Mouse (Mus musculus) CH12.LX (cell line): ENCODE measurements around the gene Cavin4. TPM values are rescaled to one million over a fixed set of nuclear protein-coding genes. Genes with fewer than 3 reads are reported as not detected.

Experiments
- DNase-seq: peaks from one replicate; pipeline ENCODE4 v3.0.0-alpha.2; 2013; ENCODE audit errors: extremely low read depth
- H3K27ac ChIP-seq: 2 replicates; pipeline ENCODE4 v1.5.1; 2012; ENCODE audit warnings: low read depth, mild to moderate bottlenecking, control low read depth, moderate library complexity; ENCODE audit not compliant: insufficient read depth
- H3K27me3 ChIP-seq: replicated peaks from 2 replicates; pipeline ENCODE3; 2012; ENCODE audit warnings: inconsistent platforms
- H3K36me3 ChIP-seq, 2 experiments: replicated peaks in 1 of 2; 2 replicates each; pipeline versions ENCODE3 to v1.6.1; 2012; ENCODE audit warnings: inconsistent platforms in 1 of 2, low read length in 1 of 2, mild to moderate bottlenecking in 1 of 2, mixed read lengths in 1 of 2, moderate library complexity in 1 of 2; ENCODE audit not compliant: control insufficient read depth in 1 of 2, insufficient read depth in 1 of 2
- H3K4me1 ChIP-seq, 2 experiments: 2 replicates each; pipeline ENCODE4 v1.6.1; 2012; ENCODE audit warnings: inconsistent platforms in 1 of 2, moderate library complexity in 1 of 2; ENCODE audit not compliant: insufficient read depth in 2 of 2, control insufficient read depth in 1 of 2
- H3K4me2 ChIP-seq: 2 replicates; pipeline ENCODE4 v1.6.1; 2012; ENCODE audit warnings: low read depth, mild to moderate bottlenecking, control low read depth; ENCODE audit not compliant: poor library complexity, insufficient read depth, severe bottlenecking
- H3K4me3 ChIP-seq, 3 experiments: fragments of 150-350 bp in 1 of 3; sonication (generic) in 1 of 3; replicated peaks in 1 of 3; 2 replicates each; pipeline versions ENCODE3 to v1.5.1; 2011 to 2012; ENCODE audit warnings: low read depth in 2 of 3, low read length in 2 of 3, mild to moderate bottlenecking in 2 of 3, moderate library complexity in 2 of 3, control low read depth in 1 of 3, improper control_type of control experiment in 1 of 3, inconsistent platforms in 1 of 3, mixed read lengths in 1 of 3; ENCODE audit not compliant: poor library complexity in 1 of 3
- H3K79me2 ChIP-seq: replicated peaks from 2 replicates; pipeline ENCODE4 v1.6.1; 2012; ENCODE audit warnings: mild to moderate bottlenecking, moderate library complexity; ENCODE audit not compliant: control insufficient read depth, poor library complexity, insufficient read depth, severe bottlenecking; ENCODE audit errors: extremely low read depth
- H3K9ac ChIP-seq: 2 replicates; pipeline ENCODE4 v1.6.1; 2012; ENCODE audit warnings: low read depth, mild to moderate bottlenecking, control low read depth, moderate library complexity; ENCODE audit not compliant: insufficient read depth
- H3K9me3 ChIP-seq: replicated peaks from 2 replicates; pipeline ENCODE3; 2012; ENCODE audit warnings: low read length, inconsistent platforms, mixed read lengths
- BHLHE40 ChIP-seq: IDR thresholded peaks from 2 replicates; pipeline ENCODE4 v1.6.1; 2011; ENCODE audit warnings: mild to moderate bottlenecking, low read depth, low read length, improper control_type of control experiment
- CHD1 ChIP-seq: IDR thresholded peaks from 2 replicates; pipeline ENCODE4 v1.6.1; 2012; ENCODE audit warnings: low read depth, low read length, improper control_type of control experiment, inconsistent platforms
- CHD2 ChIP-seq: IDR thresholded peaks from 2 replicates; pipeline ENCODE4 v1.6.1; 2011; ENCODE audit warnings: low read length, improper control_type of control experiment
- CTCF ChIP-seq, 2 experiments: IDR thresholded peaks in 1 of 2; conservative IDR thresholded peaks in 1 of 2; 2 replicates each; pipeline ENCODE4 v1.5.1; 2011 to 2012; ENCODE audit warnings: low read depth in 2 of 2, low read length in 2 of 2, improper control_type of control experiment in 1 of 2, inconsistent platforms in 1 of 2, mild to moderate bottlenecking in 1 of 2, moderate library complexity in 1 of 2
- ETS1 ChIP-seq: conservative IDR thresholded peaks from 2 replicates; pipeline ENCODE4 v1.6.1; 2012; ENCODE audit warnings: low read depth, mild to moderate bottlenecking, inconsistent platforms, low read length, improper control_type of control experiment, moderate library complexity
- GABPA ChIP-seq: IDR thresholded peaks from 2 replicates; pipeline ENCODE4 v1.6.1; 2012; ENCODE audit warnings: low read depth, low read length, improper control_type of control experiment, inconsistent platforms; ENCODE audit not compliant: insufficient replicate concordance
- JUN ChIP-seq: IDR thresholded peaks from 2 replicates; pipeline ENCODE4 v1.6.1; 2011; ENCODE audit warnings: low read depth, mild to moderate bottlenecking, low read length, improper control_type of control experiment, moderate library complexity; ENCODE audit not compliant: insufficient read depth
- JUND ChIP-seq: conservative IDR thresholded peaks from 2 replicates; pipeline ENCODE4 v1.6.1; 2011; ENCODE audit warnings: low read depth, low read length, improper control_type of control experiment
- KAT2A ChIP-seq: IDR thresholded peaks from 2 replicates; pipeline ENCODE4 v1.6.1; 2012; ENCODE audit warnings: low read length, improper control_type of control experiment, inconsistent platforms; ENCODE audit not compliant: insufficient replicate concordance
- MAFK ChIP-seq: IDR thresholded peaks from 2 replicates; pipeline ENCODE4 v1.6.1; 2011; ENCODE audit warnings: low read length, improper control_type of control experiment; ENCODE audit not compliant: insufficient replicate concordance
- MXI1 ChIP-seq: IDR thresholded peaks from 2 replicates; pipeline ENCODE4 v1.6.1; 2011; ENCODE audit warnings: mild to moderate bottlenecking, low read depth, low read length, improper control_type of control experiment
- NELFE ChIP-seq: IDR thresholded peaks from 2 replicates; pipeline ENCODE4 v1.6.1; 2011; ENCODE audit warnings: low read depth, low read length, improper control_type of control experiment
- POLR2A ChIP-seq: IDR thresholded peaks from 2 replicates; pipeline ENCODE4 v1.6.1; 2011; ENCODE audit warnings: low read depth, mild to moderate bottlenecking, improper control_type of control experiment, low read length
- RAD21 ChIP-seq: IDR thresholded peaks from 2 replicates; pipeline ENCODE4 v1.6.1; 2011; ENCODE audit warnings: low read depth, mild to moderate bottlenecking, low read length, improper control_type of control experiment, moderate library complexity
- RCOR1 ChIP-seq: conservative IDR thresholded peaks from 2 replicates; pipeline ENCODE4 v1.6.1; 2012; ENCODE audit warnings: low read depth, mild to moderate bottlenecking, inconsistent platforms, low read length, improper control_type of control experiment
- SIN3A ChIP-seq: IDR thresholded peaks from 2 replicates; pipeline ENCODE4 v1.6.1; 2012; ENCODE audit warnings: low read length, improper control_type of control experiment, inconsistent platforms
- SMC3 ChIP-seq: IDR thresholded peaks from 2 replicates; pipeline ENCODE4 v1.6.1; 2011; ENCODE audit warnings: low read depth, low read length, improper control_type of control experiment
- TBP ChIP-seq: conservative IDR thresholded peaks from 2 replicates; pipeline ENCODE4 v1.6.1; 2011; ENCODE audit warnings: low read depth, low read length, improper control_type of control experiment
- USF1 ChIP-seq: IDR thresholded peaks from 2 replicates; pipeline ENCODE4 v1.6.1; 2014; ENCODE audit warnings: low read depth, mild to moderate bottlenecking, inconsistent platforms, low read length, improper control_type of control experiment
- USF2 ChIP-seq: conservative IDR thresholded peaks from 2 replicates; pipeline ENCODE4 v1.6.1; 2011; ENCODE audit warnings: low read depth, low read length, improper control_type of control experiment
- ZMIZ1 ChIP-seq: IDR thresholded peaks from 2 replicates; pipeline ENCODE4 v1.6.1; 2012; ENCODE audit warnings: low read depth, mild to moderate bottlenecking, inconsistent platforms, low read length, improper control_type of control experiment
- ZNF384 ChIP-seq: IDR thresholded peaks from 2 replicates; pipeline ENCODE4 v1.6.1; 2012; ENCODE audit warnings: low read depth, low read length, improper control_type of control experiment, inconsistent platforms
- dilution Hi-C: fragments of 300-500 bp; cut with MboI; formaldehyde crosslinking; loops from 2 replicates; pipeline ENCODE4 v1.14.3; 2020; ENCODE audit warnings: low sequenced_read_pairs; ENCODE audit not compliant: extremely low pct_unique_long_range_greater_than_20kb, extremely low pct_ligation_motif_present
- in situ Hi-C: fragments of 300-500 bp; cut with MboI; formaldehyde crosslinking; loops from 3 replicates; pipeline ENCODE4 v1.14.3; 2019; ENCODE audit warnings: low sequenced_read_pairs, low pct_ligation_motif_present, low pct_unique_long_range_greater_than_20kb, mixed read lengths
- polyA plus RNA-seq: library from polyadenylated mRNA; unstranded; fragments of >175 nt; gene quantifications from 2 replicates; pipeline ENCODE4 v1.2.1, GENCODE M21; 2012; ENCODE audit warnings: low read depth; ENCODE audit not compliant: insufficient read length
- total RNA-seq, 2 experiments: library from RNA; depleted of rRNA; stranded (reverse); fragments of 300-350 nt in 1 of 2; fragments of >200 nt in 1 of 2; gene quantifications; 2 replicates each; pipeline ENCODE4 v1.2.3; 2012 to 2014

Gene Cavin4
- total and polyA plus RNA-seq, 3 experiments = 0.13 to 0.26 (median 0.24) TPM

GRCm38 (mm10) chr4:48688148-48688547 is 24.8 kb downstream of the Cavin4 start:
- H3K4me1 ChIP-seq = peaks cover 0 to 19% of the 10 kb centered on the region in 2 experiments; a peak in 2 of 4 replicates
- no peak overlapping the region for H3K9ac ChIP-seq
- no peak for DNase-seq
- TF ChIP-seq RAD21 = no peak
- TF ChIP-seq CHD2 = no peak
- no peak for TF ChIP-seq CHD1
- no peak for TF ChIP-seq ZNF384
- TF ChIP-seq ZMIZ1 = no peak
- TF ChIP-seq GABPA = no peak
- no peak for TF ChIP-seq JUND
- TF ChIP-seq TBP = no peak
- TF ChIP-seq NELFE = no peak
- no peak for TF ChIP-seq RCOR1
- no peak for TF ChIP-seq CTCF (conservative IDR thresholded peaks at IDR 0.05 in 1 of 2, IDR thresholded peaks at IDR 0.05 in 1 of 2; ENCODE audit: low read depth in 2 of 2, low read length in 2 of 2)
- TF ChIP-seq SMC3 = no peak
- TF ChIP-seq SIN3A = no peak
- TF ChIP-seq ETS1 = no peak
- peaks cover 3% of the 10 kb centered on the region for H3K79me2 ChIP-seq
- H3K4me2 ChIP-seq = no peak overlapping the region
- no peak overlapping the region for H3K4me3 ChIP-seq
- H3K36me3 ChIP-seq = no peaks in the 10 kb centered on the region
- in situ Hi-C loops = no loop called here
- H3K9me3 ChIP-seq = peaks cover 7% of the 10 kb centered on the region
- dilution Hi-C loops = no loop called here
- no peak overlapping the region for H3K27ac ChIP-seq
- no peaks in the 10 kb centered on the region for H3K27me3 ChIP-seq

GRCm38 (mm10) chr4:48690640-48691039 is 27.3 kb downstream of the Cavin4 start:
- Histone ChIP-seq H3K27ac (no peak overlapping the region), H3K27me3 (no peaks in the 10 kb centered on the region), H3K36me3 (no peaks in the 10 kb centered on the region), H3K9me3 (peaks cover 7% of the 10 kb centered on the region), H3K79me2 (no peaks in the 10 kb centered on the region), H3K9ac (no peak overlapping the region), H3K4me3 (no peak overlapping the region), H3K4me2 (no peak overlapping the region), H3K4me1 (peaks cover 6 to 20% of the 10 kb centered on the region in 2 experiments; a peak in 3 of 4 replicates)
- DNase-seq = peak; percentile 70
- TF ChIP-seq MAFK (no peak), MXI1 (no peak), RCOR1 (no peak), BHLHE40 (no peak), SMC3 (peak; percentile 29; the same call in 1 of the 2 replicates), RAD21 (peak; percentile 64), KAT2A (no peak), JUN (no peak), USF2 (no peak), POLR2A (no peak), CHD1 (no peak), USF1 (no peak), CTCF (conservative IDR thresholded peaks at IDR 0.05 in 1 of 2, IDR thresholded peaks at IDR 0.05 in 1 of 2; ENCODE audit: low read depth in 2 of 2, low read length in 2 of 2) (peak; percentile 68 to 70)
- in situ Hi-C loops = no loop called here
- dilution Hi-C loops = no loop called here
